Mouse (Mus musculus): ENCODE results near the gene Ifne.
"Not testable (repeated sequence)": the region's sequence is repeated elsewhere in the genome, so short reads cannot be mapped to it uniquely, and the experiment has no call there.

Gene Ifne

DNA sequence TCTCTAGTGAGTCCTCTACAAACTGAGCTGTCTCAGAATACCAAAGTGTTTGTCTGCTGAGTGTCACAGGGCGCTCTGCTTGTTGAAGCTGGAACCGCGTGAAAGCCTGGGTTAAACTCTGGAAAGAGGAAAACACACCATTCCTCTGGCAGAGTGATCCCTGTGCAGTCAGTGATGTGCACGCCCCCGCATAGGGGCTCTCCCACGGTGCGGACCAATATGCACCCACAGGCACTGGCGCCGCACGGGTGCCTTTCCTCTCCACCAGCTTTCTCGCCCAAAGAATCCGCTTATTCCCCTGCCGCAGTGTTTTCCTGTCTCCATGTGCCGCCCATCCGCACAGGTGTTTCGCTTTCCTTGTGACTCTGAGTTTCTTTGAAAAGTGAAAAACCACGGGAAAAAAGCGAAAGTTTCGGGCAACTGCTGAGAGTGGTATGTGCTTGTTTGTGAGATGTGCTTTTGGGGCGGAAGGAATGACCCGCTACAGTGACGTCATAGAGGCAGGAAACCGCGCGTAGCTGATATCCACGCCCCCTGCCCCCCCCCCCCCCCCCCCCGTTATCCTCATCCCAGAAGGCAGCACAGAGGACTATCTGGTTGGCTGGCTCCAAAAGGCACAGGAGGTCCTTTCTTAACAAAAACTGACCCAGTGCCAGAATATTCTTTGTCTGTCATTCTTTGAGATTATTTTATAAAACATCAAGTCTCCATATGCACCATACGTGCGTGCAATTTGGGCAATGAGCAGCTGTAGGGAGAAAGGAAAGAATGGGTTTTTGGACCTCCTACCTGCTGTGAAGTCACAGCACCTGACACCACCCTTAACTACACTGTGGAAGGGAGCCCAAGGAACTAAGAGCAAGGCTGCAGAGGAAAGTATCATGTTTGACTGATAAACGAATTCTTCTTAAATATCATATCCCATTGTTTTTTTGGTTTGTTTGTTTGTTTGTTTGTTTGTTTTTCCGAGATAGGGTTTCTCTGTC is 11.8 kb downstream of the Ifne start:
- peak; percentile 43 for DNase-seq (ENCODE audit: low read depth, low spot score)

DNA sequence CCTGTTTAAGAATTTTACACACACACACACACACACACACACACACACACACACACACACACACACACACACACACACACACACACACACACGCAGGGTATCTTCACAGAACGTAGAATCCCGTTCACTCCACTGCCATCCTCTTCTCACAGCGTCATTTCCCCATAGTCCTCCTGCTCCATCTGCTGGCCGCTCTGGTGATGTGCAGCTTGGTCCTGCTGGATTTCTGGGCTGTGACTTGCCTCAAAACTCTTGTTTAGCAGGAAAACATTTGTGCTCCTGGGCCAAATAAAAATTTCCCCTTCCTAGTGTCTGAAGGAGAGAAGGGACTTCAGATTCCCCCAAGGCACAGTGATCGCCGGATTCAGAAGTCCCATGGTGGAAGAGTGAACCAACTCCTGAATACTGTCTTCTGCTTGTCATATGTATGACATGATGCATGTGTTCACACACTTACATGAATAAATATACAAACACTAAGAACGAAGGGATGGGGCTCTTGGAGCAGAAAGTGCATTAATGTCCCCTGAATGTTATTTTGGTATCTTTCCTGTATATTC is 12.6 kb downstream of the Ifne start:
- DNase-seq (ENCODE audit: low read depth, low spot score) = peak; percentile 77

DNA sequence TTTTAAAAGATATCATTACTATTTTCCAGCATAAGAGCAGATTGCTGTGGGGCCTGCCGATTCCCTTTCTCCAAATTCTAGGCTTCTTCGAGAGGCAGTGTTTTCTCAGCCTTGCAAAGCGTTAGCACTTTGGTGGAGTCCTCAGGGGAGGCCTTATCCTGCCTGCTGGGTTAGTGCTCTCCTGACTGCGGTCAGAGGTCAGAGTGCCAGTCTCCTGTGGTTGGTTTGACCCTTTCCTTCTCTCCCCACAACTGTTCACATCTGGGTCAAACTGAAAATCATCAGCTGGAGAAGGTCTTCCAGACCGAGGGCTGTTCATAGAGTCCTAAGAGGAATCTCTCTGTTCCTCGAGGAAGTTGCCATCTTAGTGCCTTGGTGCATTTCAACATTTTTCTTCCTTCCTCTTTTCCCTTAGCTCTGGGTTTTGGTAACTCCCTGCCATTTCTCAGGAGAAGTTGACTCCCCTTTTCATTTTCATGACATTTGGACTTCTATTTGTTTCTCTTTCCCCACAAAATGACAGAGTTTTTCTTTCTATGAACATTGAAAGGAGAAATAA is 14.9 kb downstream of the Ifne start:
- no peak for DNase-seq (ENCODE audit: low read depth, low spot score)

DNA sequence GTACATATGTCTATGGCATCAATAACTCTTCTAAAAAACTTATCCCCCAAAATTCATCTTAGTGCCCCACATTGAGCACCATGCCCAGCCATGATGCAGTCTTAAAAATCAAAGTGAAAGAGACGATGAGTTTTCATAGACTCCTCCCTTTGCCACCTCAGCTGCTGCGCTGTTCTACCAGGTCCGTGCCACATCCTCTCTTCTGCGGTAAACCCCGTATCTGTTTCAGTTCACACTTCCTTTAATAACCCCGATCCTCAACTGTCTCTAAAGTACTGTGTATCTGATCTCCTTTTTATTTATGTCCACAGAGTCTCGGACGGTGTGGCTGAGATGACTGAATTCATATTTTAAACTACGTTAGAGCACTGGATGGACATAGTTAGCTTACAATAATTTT is 15.4 kb downstream of the Ifne start:
- no peak for DNase-seq (ENCODE audit: low read depth, low spot score)

DNA sequence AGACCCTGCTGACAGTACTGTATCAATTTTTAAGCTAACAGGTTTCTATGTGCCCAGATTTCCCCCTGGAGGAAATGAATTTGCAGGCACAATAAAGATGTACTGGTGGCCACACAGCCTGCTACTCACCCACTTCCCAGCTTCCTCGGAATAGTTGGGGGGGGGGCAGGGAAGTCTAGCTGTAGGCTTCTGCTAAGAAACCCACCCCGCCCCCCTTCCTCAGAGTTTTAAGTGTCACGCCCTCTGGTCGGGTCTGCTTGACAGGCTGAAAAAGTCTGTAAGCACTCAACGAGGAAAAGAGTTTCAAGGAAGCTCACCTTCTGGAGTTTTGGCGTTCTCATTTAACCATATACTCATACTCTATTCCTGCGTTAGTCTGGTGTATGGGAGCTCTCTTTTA is 16.7 kb downstream of the Ifne start:
- DNase-seq (ENCODE audit: low read depth, low spot score) = no peak

DNA sequence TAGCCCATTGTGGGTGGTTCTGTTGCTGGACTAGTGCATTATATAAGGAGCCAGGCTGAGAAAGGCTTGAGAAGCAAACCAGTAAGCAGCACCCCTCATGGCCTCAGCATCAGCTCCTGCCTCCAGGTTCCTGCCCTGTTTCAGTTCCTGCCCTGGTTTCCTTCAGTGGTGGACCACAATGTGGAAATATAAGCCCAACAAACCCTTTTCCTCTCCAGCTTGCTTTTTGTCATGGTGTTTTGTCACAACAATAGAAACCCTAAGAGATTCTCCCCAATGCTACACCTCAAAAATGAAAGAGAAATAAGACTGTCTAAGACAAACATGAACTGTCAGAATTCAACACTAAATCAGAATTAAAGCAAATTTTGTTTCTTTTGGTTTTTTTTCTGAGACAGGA is 20.8 kb downstream of the Ifne start:
- no peak for DNase-seq (ENCODE audit: low read depth, low spot score)

DNA sequence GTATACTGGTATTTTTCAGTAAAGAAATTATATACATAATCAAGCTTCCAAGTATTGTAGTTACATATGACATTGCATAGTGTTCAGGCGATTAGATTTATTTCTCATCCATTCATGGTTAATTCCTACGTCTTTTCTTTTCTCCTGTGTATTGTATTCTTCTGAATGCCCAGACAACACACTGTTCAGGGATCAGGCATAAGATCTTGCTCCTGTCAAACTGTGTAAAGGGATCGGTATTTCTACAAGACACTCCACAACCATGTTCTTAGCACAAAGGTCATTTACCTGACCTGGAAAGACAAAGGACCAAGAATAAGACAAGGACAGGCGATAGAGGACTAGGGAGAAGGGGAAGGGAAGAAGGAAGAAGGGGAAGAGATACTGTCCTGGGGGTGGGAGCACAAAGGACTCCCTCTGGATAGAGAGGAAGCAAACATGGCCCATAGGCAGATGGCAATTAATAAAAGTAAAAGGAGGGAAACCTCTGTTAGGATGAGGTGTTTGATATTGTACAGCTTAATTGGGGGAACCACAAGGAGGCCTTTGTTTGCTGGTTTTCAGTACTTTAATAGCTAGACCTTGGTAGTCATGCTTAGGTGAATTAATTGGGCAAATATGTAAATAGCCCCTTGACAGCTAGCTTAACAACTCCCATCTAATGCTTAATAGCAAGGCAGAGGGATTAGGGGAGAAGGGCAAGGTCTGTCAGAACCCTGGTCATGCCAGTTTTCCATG is 28.8 kb downstream of the Ifne start:
- DNase-seq (ENCODE audit: low read depth, low spot score) = no peak

DNA sequence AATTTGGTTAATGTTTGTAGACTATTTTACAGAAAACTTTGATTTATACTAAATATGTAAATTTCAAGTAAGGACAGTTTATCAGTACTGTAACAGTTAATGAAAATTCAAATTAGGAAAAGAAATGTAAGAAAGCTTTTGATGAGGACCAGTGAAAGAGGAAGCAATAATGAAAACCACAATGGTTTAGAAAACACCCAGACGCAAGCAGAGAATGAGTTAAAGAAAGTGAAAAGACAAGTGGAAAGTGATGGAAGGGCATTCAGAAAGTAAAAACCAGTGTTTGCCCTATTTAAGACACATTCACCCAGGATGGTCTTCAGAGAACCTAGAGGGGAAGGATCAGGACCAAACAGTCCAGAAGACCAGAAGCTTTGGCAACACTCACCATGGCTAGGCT is 30.3 kb downstream of the Ifne start, which contains the start of gene Ifna1:
TSS of gene Ifna1 (plus strand) at position 390 of the 400 bp plus-strand sequence.
- no peak for DNase-seq (ENCODE audit: low read depth, low spot score)

DNA sequence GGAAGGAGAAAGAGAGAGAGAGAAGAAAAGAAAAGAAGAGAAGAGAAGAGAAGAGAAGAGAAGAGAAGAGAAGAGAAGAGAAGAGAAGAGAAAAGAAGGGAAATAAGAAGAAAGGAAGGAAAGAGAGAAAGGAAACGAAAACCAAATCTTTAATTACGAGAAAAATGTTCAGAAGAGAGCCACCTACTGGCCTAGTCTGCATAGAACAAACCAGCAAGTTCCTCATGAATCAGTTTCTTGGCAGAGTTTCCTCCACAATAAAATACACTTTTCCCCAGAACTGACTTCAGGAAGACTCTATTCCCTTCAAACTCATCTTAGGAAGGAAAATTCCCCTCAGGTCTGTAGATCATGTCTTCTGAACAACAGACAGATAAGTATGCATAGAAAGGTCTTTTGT is 34.7 kb downstream of the Ifne start:
- no peak for DNase-seq (ENCODE audit: low read depth, low spot score)

DNA sequence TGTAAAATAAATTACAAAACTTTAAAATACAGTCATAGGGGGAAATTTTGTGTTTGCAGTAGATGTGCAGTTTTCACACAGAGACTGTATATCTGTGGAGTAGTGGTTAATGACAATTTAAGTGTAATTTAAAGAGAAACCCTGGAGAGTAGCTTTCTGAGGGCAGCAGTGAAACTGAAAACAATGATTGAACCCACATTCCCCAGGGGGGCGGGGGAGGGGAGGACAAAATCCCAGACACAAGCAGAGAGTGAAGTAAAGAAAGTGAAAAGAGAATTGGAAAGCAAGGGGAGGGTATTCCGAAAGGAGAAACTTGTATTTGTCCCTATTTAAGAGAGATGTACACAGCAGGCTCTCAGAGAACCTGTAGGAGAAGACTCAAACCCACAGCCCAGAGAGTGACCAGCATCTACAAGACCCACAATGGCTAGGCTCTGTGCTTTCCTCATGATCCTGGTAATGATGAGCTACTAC is 38.5 kb downstream of the Ifne start, which contains the start of gene Ifna4:
TSS of gene Ifna4 (plus strand) at position 424 of the 474 bp plus-strand sequence.
- DNase-seq (ENCODE audit: low read depth, low spot score) = no peak

DNA sequence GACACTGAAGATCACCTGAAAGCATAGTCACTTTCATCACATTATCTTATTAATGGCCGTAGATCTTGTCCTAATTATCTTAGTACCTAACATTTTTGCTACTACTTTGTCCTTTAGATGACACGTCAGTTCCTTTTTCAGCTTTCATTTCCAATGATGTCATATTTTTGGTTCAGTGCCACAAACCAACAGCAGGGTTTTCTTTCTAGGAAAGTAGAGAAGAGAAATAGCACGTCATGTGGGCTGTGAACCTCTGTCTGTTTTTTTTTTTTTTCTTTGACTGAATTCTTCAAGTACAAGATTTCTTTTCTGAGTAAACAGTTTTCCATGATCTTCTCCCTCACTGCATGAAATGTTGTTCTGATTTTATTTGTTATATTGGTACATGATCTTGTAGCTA is 39.9 kb downstream of the Ifne start:
- no peak for DNase-seq (ENCODE audit: low read depth, low spot score)

DNA sequence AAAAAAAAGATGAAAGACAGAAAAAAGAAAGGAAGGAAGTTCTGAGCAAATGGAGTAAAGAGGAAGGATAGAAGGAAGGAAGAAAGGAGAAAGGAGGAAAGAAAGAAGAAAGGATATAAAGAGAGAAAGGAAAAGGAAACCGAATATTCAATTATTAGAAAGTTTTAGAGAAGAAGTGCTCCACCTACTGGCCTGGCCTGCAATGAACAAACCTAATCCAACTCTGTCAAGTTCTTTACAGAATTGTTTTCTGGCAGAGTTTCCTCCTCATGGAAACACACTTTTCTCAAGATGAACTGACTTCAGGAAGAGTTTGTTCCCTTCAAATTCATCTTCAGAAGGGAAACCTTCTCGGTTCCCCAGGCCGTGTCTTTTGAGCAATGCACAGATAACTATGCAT is 41.2 kb downstream of the Ifne start:
- DNase-seq (ENCODE audit: low read depth, low spot score) = no peak

DNA sequence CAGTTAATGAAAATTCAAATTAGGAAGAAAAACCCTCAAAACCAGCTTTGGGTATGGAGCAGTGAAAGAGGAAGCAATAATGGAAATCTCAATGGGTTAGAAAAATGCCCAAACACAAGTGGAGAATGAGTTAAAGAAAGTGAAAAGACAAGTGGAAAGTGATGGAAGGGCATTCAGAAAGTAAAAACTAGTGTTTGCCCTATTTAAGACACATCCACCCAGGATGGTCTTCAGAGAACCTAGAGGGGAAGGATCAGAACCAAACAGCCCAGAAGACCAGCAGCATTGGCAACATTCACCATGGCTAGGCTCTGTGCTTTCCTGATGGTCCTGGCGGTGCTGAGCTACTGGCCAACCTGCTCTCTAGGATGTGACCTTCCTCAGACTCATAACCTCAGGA is 44.8 kb downstream of the Ifne start, which contains the start of gene Ifna5:
TSS of gene Ifna5 (plus strand) at position 301 of the 400 bp plus-strand sequence.
- DNase-seq (ENCODE audit: low read depth, low spot score) = not testable (repeated sequence)

DNA sequence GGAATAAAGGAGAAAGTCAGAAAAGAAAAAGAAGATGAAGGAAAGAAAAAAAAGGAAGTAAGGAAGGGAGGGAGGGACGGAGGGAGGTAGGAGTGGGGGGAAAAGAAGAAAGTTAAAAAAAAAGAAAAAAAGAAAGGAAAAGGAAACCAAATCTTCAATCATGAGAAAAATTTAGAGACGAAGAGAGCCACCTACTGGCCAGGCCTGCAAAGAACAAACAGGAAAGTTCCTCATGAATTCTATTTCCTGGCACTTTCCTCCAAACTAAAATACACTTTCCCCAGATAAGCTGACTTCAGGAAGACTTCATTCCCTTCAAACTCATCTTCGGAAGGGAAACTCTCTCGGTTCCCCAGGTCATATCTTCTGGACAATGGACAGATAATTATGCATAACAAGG is 49.5 kb downstream of the Ifne start:
- DNase-seq (ENCODE audit: low read depth, low spot score) = no peak

Measured in forelimb bud, embryonic 11.5 days (tissue).